Mouse (Mus musculus) kidney, postnatal 4 days (tissue): ENCODE measurements around the gene Gm40460.
"Not testable (repeated sequence)": the region's sequence is repeated elsewhere in the genome, so short reads cannot be mapped to it uniquely, and the experiment has no call there.

Experiments used
- DNase-seq, 2 experiments: peaks; one replicate each; pipeline ENCODE4 v3.0.0; 2021; ENCODE audit warnings: mixed read lengths in 2 of 2

Gm40460 gene

GRCm38 (mm10) chr7:142240978-142241377 is at the start of gene Gm40460:
Gene Gm40460 (minus strand): TSS chr7:142241078.
- peak in 1 of 2 experiments; percentile 9 for DNase-seq

- DNase-seq, result not testable (repeated sequence)
These were observed 45.2 kb upstream of the Gm40460 start for GRCm38 (mm10) chr7:142285910-142286612.

GRCm38 (mm10) chr7:142285130-142285835 is 44.4 kb upstream of the Gm40460 start:
- DNase-seq, result peak; percentile 64 to 76

DNA sequence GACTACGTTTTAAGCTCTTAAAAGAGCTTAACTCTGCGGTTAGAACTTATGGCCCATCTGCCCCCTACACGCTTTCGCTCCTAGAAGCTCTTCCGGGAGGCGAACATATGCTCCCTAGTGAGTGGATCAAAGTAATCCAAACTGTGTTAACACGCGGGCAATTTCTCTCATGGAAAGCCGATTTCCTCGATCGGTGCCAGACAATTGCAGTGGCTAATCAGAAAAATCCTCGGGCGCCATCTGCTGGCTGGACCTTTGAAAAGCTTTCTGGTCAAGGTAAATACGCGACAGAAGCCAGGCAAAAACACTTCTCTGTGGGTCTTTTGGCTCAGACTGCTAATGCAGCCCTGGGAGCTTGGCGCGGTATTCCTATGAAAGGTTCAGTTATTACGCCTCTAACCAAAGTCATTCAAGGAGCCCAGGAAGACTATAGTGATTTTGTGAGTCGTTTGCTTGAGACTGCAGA is 43.8 kb upstream of the Gm40460 start:
- DNase-seq, result peak; percentile 97 to 98

- DNase-seq, result peak; percentile 79 to 87
These were observed 43.2 kb upstream of the Gm40460 start for GRCm38 (mm10) chr7:142284023-142284591.

DNA sequence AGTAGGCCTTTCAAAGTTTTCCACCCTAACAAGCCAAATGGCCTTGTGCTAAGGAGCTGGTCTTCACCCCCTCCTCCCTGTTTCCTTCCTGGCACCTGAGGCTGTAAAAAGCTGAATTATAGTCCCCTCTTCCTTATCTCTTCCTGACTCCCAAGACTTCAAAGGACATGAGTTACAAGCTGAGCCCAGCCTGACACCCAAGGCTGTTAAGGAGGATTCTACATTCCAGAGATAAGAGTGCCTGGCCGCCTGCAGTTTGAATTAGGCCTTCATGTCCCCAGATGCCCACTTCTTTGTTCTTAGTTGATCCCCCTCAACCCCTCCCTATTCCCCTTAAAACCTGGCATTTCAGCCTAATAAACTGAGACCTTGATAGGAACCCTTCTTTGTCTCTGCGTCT is 42.0 kb upstream of the Gm40460 start:
- not testable (repeated sequence) for DNase-seq

DNA sequence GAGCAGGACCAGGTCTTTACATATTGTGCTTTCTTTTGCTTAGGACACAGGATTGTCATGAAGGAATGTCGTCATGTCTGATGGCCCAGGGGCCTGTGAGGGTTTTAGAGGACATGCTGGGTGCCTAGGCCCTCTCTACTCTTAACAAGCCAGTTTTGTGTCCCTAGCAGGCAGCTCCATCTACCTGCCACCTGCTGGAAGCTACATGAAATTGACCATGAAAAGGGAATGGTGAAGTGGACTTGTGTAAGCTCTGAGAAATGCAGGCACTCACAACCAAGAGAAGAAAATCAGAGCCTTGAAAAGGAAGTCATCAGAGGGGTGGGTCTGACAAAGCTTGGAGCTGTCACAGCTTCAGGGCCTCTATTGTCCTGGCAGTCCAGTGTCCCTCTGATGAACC is 38.4 kb upstream of the Gm40460 start:
- DNase-seq, result not testable (repeated sequence)

DNA sequence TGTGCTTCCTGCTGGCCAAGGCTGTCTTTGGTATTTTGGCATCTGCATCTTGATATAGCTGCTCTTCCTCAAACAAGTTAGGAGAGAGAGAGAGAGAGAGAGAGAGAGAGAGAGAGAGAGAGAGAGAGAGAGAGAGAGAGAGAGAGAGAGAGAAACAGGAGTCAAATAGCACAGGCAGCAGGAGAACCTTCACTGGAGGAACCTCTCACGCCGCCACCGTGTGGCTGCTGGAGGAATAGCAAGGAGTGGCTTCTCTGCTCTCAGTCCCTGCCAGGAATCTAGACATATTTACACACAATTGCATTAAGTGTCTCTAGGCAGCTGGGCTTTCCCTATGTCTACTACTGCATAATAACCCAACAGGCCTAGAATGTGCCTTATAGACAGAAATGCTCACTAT is 37.3 kb upstream of the Gm40460 start:
- peak; percentile 84 to 88 for DNase-seq

DNA sequence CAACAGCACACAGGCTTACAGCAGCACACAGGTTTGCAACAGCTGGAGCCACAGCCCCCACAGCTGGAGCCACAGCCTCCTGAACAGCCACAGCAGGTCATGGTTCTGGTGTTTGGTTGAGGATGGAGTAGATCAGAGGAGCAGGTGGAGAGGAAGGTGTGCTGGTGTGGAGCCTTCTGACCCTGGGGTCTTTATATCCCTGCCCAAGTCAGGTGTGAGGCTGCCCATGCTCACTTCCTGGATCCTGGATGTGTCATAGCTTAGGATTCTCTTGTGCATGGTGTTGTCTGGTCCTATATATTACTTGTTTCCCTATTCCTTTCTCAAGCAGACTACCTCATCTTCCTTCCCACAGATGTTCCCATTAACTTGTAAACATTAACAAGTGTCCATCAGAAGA is 33.4 kb upstream of the Gm40460 start, which contains the start of gene Gm4559:
Gm4559 (minus strand) TSS at position 101 of the 400 bp plus-strand sequence.
- not testable (repeated sequence) for DNase-seq

DNA sequence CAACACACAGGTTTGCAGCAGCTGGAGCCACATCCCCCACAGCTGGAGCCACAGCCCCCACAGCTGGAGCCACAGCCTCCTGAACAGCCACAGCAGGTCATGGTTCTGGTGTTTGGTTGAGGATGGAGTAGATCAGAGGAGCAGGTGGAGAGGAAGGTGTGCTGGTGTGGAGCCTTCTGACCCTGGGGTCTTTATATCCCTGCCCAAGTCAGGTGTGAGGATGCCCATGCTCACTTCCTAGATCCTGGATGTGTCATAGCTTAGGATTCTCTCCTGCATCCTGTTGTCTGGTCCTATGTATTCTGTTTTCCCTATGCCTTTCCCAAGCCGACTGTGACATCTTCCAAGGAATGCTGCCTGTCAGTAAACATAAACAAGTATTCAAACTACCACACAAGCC is 17.4 kb upstream of the Gm40460 start, which contains the start of gene Gm2431:
Gm2431 (minus strand) TSS at position 101 of the 400 bp plus-strand sequence.
- DNase-seq, result not testable (repeated sequence)

GRCm38 (mm10) chr7:142255517-142255916 is 14.6 kb upstream of the Gm40460 start:
- DNase-seq, result peak; percentile 60 to 63

DNA sequence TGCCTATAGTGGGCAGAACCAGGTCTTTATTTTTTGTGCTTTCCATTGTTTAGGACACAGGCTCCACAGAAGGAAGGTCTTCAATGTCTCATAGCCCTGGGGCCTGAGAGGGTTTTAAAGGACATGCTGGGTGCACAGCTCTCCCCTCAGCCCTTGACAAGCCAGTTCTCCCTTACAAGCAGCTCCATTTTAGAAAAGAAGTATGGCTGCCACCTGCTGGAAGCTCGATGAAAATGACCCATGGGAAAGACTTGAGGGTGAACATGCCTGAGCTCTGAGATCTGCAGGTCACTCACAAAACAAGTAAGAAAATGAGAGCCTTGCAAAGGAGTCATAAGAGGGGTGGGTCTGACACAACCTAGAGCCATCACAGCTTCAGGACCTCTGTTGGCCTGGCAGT is 8.9 kb upstream of the Gm40460 start:
- peak; percentile 66 to 71 for DNase-seq

GRCm38 (mm10) chr7:142231540-142231939 is 9.3 kb downstream of the Gm40460 start:
- DNase-seq, result no peak

GRCm38 (mm10) chr7:142229871-142230270 is 11.0 kb downstream of the Gm40460 start, which contains the start of gene Krtap5-5:
Gene Krtap5-5 (minus strand): TSS chr7:142229971.
- not testable (repeated sequence) for DNase-seq

GRCm38 (mm10) chr7:142224518-142224917 is 16.4 kb downstream of the Gm40460 start:
- peak in 1 of 2 experiments; percentile 25 for DNase-seq

DNA sequence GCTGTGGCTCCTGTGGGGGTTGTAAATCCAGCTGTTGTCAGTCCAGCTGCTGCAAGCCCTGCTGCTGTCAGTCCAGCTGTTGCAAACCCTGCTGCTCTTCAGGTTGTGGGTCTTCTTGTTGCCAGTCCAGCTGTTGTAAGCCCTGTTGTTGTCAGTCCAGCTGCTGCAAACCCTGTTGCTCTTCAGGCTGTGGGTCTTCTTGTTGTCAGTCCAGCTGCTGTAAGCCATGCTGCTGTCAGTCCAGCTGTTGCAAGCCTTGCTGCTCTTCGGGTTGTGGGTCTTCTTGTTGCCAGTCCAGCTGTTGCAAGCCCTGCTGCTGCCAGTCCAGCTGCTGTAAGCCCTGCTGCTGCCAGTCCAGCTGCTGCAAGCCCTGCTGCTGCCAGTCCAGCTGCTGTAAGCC is 28.7 kb downstream of the Gm40460 start:
- DNase-seq, result not testable (repeated sequence)

- DNase-seq, result no peak
These were observed 29.3 kb downstream of the Gm40460 start, which contains the start of gene Gm7579 for GRCm38 (mm10) chr7:142211559-142211958. Gene Gm7579 (plus strand): TSS chr7:142211859.

- DNase-seq, result not testable (repeated sequence)
These were observed 34.0 kb downstream of the Gm40460 start for GRCm38 (mm10) chr7:142206891-142207290.

DNA sequence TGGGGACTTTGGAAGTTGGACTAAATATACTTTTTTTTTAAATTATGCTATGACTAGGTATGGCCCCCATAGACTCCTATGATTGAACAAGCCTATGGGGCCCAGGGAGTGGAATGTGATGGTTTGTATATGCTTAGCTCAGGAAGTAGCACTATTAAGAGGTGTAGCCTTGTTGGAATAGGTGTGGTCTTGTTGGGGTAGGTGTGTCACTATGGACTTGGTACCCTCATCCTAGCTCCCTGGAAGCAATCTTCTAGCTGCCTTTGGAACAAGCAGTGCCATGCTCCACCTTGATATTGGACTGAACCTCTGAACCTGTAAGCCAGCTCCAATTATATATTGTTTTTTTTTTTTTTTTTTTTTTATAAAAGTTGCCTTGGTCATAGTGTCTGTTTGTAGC is 35.4 kb downstream of the Gm40460 start:
- no peak for DNase-seq

- DNase-seq, result no peak
These were observed 39.8 kb downstream of the Gm40460 start, which contains the start of gene Krtap5-3 for GRCm38 (mm10) chr7:142201064-142201463. Gene Krtap5-3 (plus strand): TSS chr7:142201364.

GRCm38 (mm10) chr7:142198748-142199147 is 42.1 kb downstream of the Gm40460 start:
- no peak for DNase-seq
